Mouse (Mus musculus) neural tube, embryonic 15.5 days (tissue): ENCODE measurements around the gene 1700012B07Rik. TPM values are rescaled to one million over a fixed set of nuclear protein-coding genes. Genes with fewer than 3 reads are reported as not detected.

Experiments
- polyA plus RNA-seq: library from polyadenylated mRNA; unstranded; fragments of >200 nt; fragmentation: Nextera tagmentation; extraction: Ambion mirVana; gene quantifications from 2 replicates; pipeline ENCODE4 v1.2.1, GENCODE M21; 2015

Gene 1700012B07Rik
- polyA plus RNA-seq, 1 experiment from 2014 or later, result not detected

Other genes with a start within 250 kb of the 1700012B07Rik start
- 16.7 and 22.5 TPM in 2 replicates for gene Wipi1, start 216.1 kb downstream of the 1700012B07Rik start, polyA plus RNA-seq
- 451 and 458 TPM in 2 replicates for gene Prkar1a, start 178.6 kb downstream of the 1700012B07Rik start, polyA plus RNA-seq
- gene Fam20a, start 105.8 kb downstream of the 1700012B07Rik start, polyA plus RNA-seq, result 6.6 and 8.0 TPM in 2 replicates
- 1.4 TPM in 2 replicates for gene Abca8b, start 167.8 kb upstream of the 1700012B07Rik start, polyA plus RNA-seq